Mouse (Mus musculus) lung, postnatal 0 days (tissue): ENCODE results near the gene Gm11037. TPM values are rescaled to one million over a fixed set of nuclear protein-coding genes. Genes with fewer than 3 reads are reported as not detected.

Experiments used
- ATAC-seq: fragments of 200-750 bp; cut with Nextera tagmentation; 2 replicates; pipeline ENCODE4 v1.8.0; 2017; ENCODE audit warnings: moderate library complexity
- DNase-seq: peaks from one replicate; pipeline ENCODE4 v3.0.0-alpha.2; 2016; ENCODE audit warnings: low spot score
- H3K27ac ChIP-seq: fragments of 300-500 bp; sonication (generic); 2 replicates; pipeline ENCODE4 v1.5.1; 2014; ENCODE audit warnings: antibody characterized with exemption, mild to moderate bottlenecking, low read length, mixed read lengths
- H3K27me3 ChIP-seq: fragments of 300-500 bp; sonication (generic); replicated peaks from 2 replicates; pipeline ENCODE4 v1.6.1; 2014; ENCODE audit warnings: low read length, mixed read lengths; ENCODE audit not compliant: insufficient read depth
- H3K36me3 ChIP-seq: fragments of 300-500 bp; sonication (generic); 2 replicates; pipeline ENCODE4 v1.6.1; 2014; ENCODE audit warnings: low read length, mixed read lengths; ENCODE audit not compliant: insufficient read depth
- H3K4me1 ChIP-seq: fragments of 300-500 bp; sonication (generic); 2 replicates; pipeline ENCODE4 v1.6.1; 2014; ENCODE audit warnings: antibody characterized with exemption, low read depth, low read length, mixed read lengths; ENCODE audit not compliant: insufficient read depth
- H3K4me2 ChIP-seq: fragments of 300-500 bp; sonication (generic); replicated peaks from 2 replicates; pipeline ENCODE4 v1.6.1; 2014; ENCODE audit warnings: low read depth, mild to moderate bottlenecking, low read length, moderate library complexity, mixed read lengths
- H3K4me3 ChIP-seq: fragments of 300-500 bp; sonication (generic); 2 replicates; pipeline ENCODE4 v1.5.1; 2014; ENCODE audit warnings: low read depth, low read length
- H3K9ac ChIP-seq: fragments of 300-500 bp; sonication (generic); replicated peaks from 2 replicates; pipeline ENCODE4 v1.6.1; 2014; ENCODE audit warnings: low read depth, mild to moderate bottlenecking
- H3K9me3 ChIP-seq: fragments of 300-500 bp; sonication (generic); 2 replicates; pipeline ENCODE4 v1.6.1; 2016; ENCODE audit warnings: low read length, mixed read lengths
- CTCF ChIP-seq: IDR thresholded peaks from 2 replicates; pipeline ENCODE4 v1.5.1; 2016; ENCODE audit warnings: antibody characterized with exemption, mild to moderate bottlenecking
- EP300 ChIP-seq: IDR thresholded peaks from 2 replicates; pipeline ENCODE4 v1.6.1; 2016; ENCODE audit warnings: antibody characterized with exemption, mild to moderate bottlenecking, control low read depth
- WGBS: fragments of 180-500 bp; shearing (Covaris S2); extraction: QIAGEN DNeasy Blood & Tissue Kit; methylation state at CpG from one replicate; pipeline ENCODE4 v1.1.7; 2014; 5-methylcytosine and 5-hydroxymethylcytosine counted together
- polyA plus RNA-seq: library from polyadenylated mRNA; unstranded; fragments of >200 nt; fragmentation: Nextera tagmentation; extraction: Ambion mirVana; gene quantifications from 2 replicates; pipeline ENCODE4 v1.2.1, GENCODE M21; 2015

Gene Gm11037
- polyA plus RNA-seq, 1 experiment from 2014 or later: not detected

- Histone ChIP-seq H3K27me3 (no peaks in the 10 kb centered on the region), H3K4me3 (no peak overlapping the region), H3K36me3 (no peaks in the 10 kb centered on the region), H3K9ac (no peak overlapping the region), H3K4me2 (no peak overlapping the region), H3K9me3 (no peaks in the 10 kb centered on the region), H3K27ac (no peak overlapping the region), H3K4me1 (no peaks in the 10 kb centered on the region)
- DNase-seq (no peak), ATAC-seq (no peak)
- 93% methylated on average over 4 of the region's 4 CpGs for WGBS
- TF ChIP-seq CTCF: no peak
- no peak for TF ChIP-seq EP300
Measured at GRCm38 (mm10) chr2:131154036-131154435, 20.7 kb downstream of the Gm11037 start.

DNA sequence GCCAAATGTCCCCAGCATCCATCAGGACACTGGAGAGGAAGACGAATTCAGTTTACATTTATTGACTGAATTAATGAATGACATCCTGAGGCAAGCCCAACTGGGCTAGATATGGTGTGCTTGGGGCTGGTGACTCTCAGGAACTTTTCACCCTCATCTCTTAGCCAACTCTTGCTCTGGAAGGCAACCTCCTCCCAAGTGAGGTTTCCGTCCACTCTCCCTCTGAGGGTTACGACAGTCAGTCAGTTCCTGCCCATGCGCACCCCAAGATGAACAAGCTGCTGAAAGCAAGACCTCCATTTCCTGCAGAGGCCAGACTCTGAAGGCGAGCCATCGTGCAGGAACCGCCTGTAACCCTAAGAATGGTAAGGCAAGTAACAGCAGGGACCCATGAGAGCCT, 23.7 kb downstream of the Gm11037 start:
- DNase-seq (no peak), ATAC-seq (no peak)
- Histone ChIP-seq H3K4me2 (no peak overlapping the region), H3K9me3 (no peaks in the 10 kb centered on the region), H3K36me3 (no peaks in the 10 kb centered on the region), H3K27me3 (no peaks in the 10 kb centered on the region), H3K4me1 (no peaks in the 10 kb centered on the region), H3K4me3 (no peak overlapping the region), H3K9ac (no peak overlapping the region), H3K27ac (no peak overlapping the region)
- no peak for TF ChIP-seq EP300
- no peak for TF ChIP-seq CTCF
- 86% methylated on average over 7 of the region's 7 CpGs for WGBS

GRCm38 (mm10) chr2:131159491-131159910, 26.2 kb downstream of the Gm11037 start:
- no peak for TF ChIP-seq CTCF
- TF ChIP-seq EP300: no peak
- peak overlapping the region; percentile 64 for H3K9ac ChIP-seq
- H3K4me2 ChIP-seq: peak overlapping the region; percentile 98
- peak overlapping the region; percentile 79 for H3K27ac ChIP-seq
- H3K27me3 ChIP-seq: no peaks in the 10 kb centered on the region
- no peaks in the 10 kb centered on the region for H3K36me3 ChIP-seq
- ATAC-seq: peak; percentile 62
- H3K9me3 ChIP-seq: no peaks in the 10 kb centered on the region
- no peaks in the 10 kb centered on the region for H3K4me1 ChIP-seq
- WGBS: under 1% methylated on average over 18 of the region's 18 CpGs
- peak overlapping the region; percentile 67 for H3K4me3 ChIP-seq
- peak; percentile 67 for DNase-seq

GRCm38 (mm10) chr2:131159938-131160581, 26.8 kb downstream of the Gm11037 start, which contains the start of gene 1700037H04Rik:
Gene 1700037H04Rik, minus strand, starts transcription at chr2:131160081.
- ATAC-seq: peak; percentile 98
- DNase-seq: peak; percentile 99
- TF ChIP-seq EP300 (no peak), CTCF (no peak)
- WGBS: 0% methylated on average over 54 of the region's 54 CpGs
- H3K9ac ChIP-seq: peak within 1 kb of the TSS; percentile 64
- peak within 1 kb of the TSS; percentile 98 for H3K4me2 ChIP-seq
- H3K27ac ChIP-seq: peak within 1 kb of the TSS; percentile 83
- H3K36me3 ChIP-seq: no peaks in the 10 kb centered on the region
- H3K4me1 ChIP-seq: no peaks in the 10 kb centered on the region
- H3K4me3 ChIP-seq: peak within 1 kb of the TSS; percentile 67
- H3K27me3 ChIP-seq: no peaks in the 10 kb centered on the region
- no peaks in the 10 kb centered on the region for H3K9me3 ChIP-seq

DNA sequence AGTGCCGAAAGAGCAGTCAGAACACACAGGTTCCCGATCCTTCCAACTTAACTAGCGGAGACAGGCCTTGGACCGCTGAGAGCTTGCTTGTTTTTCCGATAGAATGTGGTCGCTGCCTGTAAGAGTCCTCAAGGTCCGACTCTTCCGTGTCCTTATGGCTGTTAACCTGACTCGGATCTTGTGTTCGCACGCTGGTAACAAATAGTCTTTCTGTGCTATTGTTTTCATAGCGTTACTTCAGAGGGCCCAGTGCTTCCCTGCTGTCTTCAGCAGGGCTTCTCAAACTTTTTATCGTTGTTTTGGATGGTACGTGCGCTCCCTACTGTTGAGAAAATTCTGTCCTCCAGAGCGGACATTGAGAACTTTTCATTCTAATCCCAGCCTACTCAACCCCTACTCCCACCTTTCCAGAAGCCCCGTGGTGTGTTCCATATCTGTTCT, 27.4 kb downstream of the Gm11037 start:
- Histone ChIP-seq H3K4me1 (no peaks in the 10 kb centered on the region), H3K4me2 (peak overlapping the region; percentile 87), H3K9ac (peak overlapping the region; percentile 44; the same call in 1 of the 2 replicates), H3K36me3 (no peaks in the 10 kb centered on the region), H3K27me3 (no peaks in the 10 kb centered on the region), H3K4me3 (peak overlapping the region; percentile 67), H3K27ac (peak overlapping the region; percentile 83), H3K9me3 (no peaks in the 10 kb centered on the region)
- TF ChIP-seq EP300 (no peak), CTCF (peak; percentile 59)
- DNase-seq: peak; percentile 70
- WGBS: 2% methylated on average over 17 of the region's 17 CpGs
- ATAC-seq: peak; percentile 4

- Histone ChIP-seq H3K4me1 (no peaks in the 10 kb centered on the region), H3K36me3 (no peaks in the 10 kb centered on the region), H3K9me3 (no peaks in the 10 kb centered on the region), H3K27ac (no peak overlapping the region), H3K27me3 (no peaks in the 10 kb centered on the region), H3K4me3 (no peak overlapping the region), H3K4me2 (no peak overlapping the region), H3K9ac (no peak overlapping the region)
- no peak for TF ChIP-seq EP300
- TF ChIP-seq CTCF: no peak
- no peak for DNase-seq
- no peak for ATAC-seq
- WGBS: 68% methylated on average over 7 of the region's 7 CpGs
Measured at GRCm38 (mm10) chr2:131163924-131164323, 30.6 kb downstream of the Gm11037 start.

DNA sequence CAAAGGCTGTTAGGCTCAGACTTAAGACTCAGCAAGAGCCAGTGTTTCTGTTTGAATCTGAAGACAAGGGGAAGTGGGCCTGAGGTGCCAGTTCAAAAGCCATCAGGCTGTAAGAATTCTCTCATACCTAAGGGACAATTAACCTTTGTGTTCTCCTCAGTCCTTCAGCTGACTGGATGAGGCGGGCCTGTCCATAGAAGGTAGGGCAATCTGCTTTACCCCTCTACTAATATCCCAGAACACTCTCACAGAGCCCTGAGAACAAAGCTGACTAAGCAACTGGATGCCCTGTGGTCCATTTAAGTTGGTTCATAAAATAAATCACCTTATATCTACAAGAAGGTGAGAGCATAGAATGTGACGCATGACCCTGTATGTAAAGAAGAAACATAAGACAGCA, 32.9 kb downstream of the Gm11037 start:
- H3K9ac ChIP-seq: no peak overlapping the region
- no peak for ATAC-seq
- TF ChIP-seq EP300 (no peak), CTCF (no peak)
- H3K4me2 ChIP-seq: no peak overlapping the region
- 83% methylated on average over 2 of the region's 2 CpGs for WGBS
- no peaks in the 10 kb centered on the region for H3K9me3 ChIP-seq
- H3K27me3 ChIP-seq: no peaks in the 10 kb centered on the region
- no peak overlapping the region for H3K27ac ChIP-seq
- no peaks in the 10 kb centered on the region for H3K4me1 ChIP-seq
- 0 out of 2 replicates have a peak, but pooled peaks cover 3% of the 10 kb centered on the region for H3K36me3 ChIP-seq
- H3K4me3 ChIP-seq: no peak overlapping the region
- DNase-seq: no peak
